Mouse (Mus musculus): ENCODE measurements around the gene Gm42674.

GRCm38 (mm10) chr3:90605049-90605448 is 3.3 kb downstream of the Gm42674 start:
- TF ChIP-seq CTCF (IDR thresholded peaks at IDR 0.05; ENCODE audit: extremely low read depth, insufficient read depth, low read length): no peak
- no peak for TF ChIP-seq POLR2A (IDR thresholded peaks at IDR 0.05; ENCODE audit: extremely low read depth, insufficient read depth, low read length)

Measured in cortical plate, adult 2 months (tissue).